Mouse (Mus musculus): Measurements from ENCODE around the gene Frs2. TPM values are rescaled to one million over a fixed set of nuclear protein-coding genes. Genes with fewer than 3 reads are reported as not detected.

Gene Frs2
- polyA plus RNA-seq, 1 experiment from 2014 or later, result 21.4 TPM

- WGBS, result 91% methylated on average over 3 of the region's 3 CpGs
- 0 out of 2 replicates have a peak, but pooled peaks cover 4% of the 10 kb centered on the region for H3K36me3 ChIP-seq
- H3K27ac ChIP-seq, result no peak overlapping the region
- no peak overlapping the region for H3K4me3 ChIP-seq
- no peaks in the 10 kb centered on the region for H3K27me3 ChIP-seq (ENCODE audit: insufficient read depth, poor library complexity, severe bottlenecking)
- no peaks in the 10 kb centered on the region for H3K9me3 ChIP-seq
- DNase-seq (ENCODE audit: low spot score), result no peak
- peaks cover 24% of the 10 kb centered on the region for H3K4me1 ChIP-seq (replicated peaks)
Measured at GRCm38 (mm10) chr10:117115652-117116051, 32.7 kb downstream of the Frs2 start.

GRCm38 (mm10) chr10:117112545-117112944 lies 35.8 kb downstream of the Frs2 start:
- Histone ChIP-seq H3K9me3 (no peaks in the 10 kb centered on the region), H3K27me3 (ENCODE audit: insufficient read depth, poor library complexity, severe bottlenecking) (no peaks in the 10 kb centered on the region), H3K4me1 (replicated peaks) (peaks cover 30% of the 10 kb centered on the region), H3K4me3 (no peak overlapping the region), H3K36me3 (no peaks in the 10 kb centered on the region), H3K27ac (no peak overlapping the region; the same call in 1 of the 2 replicates)
- no peak for DNase-seq (ENCODE audit: low spot score)
- 42% methylated on average over 2 of the region's 2 CpGs for WGBS

- peak overlapping the region; percentile 16; the same call in 1 of the 2 replicates for H3K27ac ChIP-seq
- H3K9me3 ChIP-seq, result no peaks in the 10 kb centered on the region
- peak; percentile 17 for DNase-seq (ENCODE audit: low spot score)
- no peak overlapping the region for H3K4me3 ChIP-seq
- H3K36me3 ChIP-seq, result no peaks in the 10 kb centered on the region
- 64% methylated on average over 7 of the region's 7 CpGs for WGBS
- H3K4me1 ChIP-seq (replicated peaks), result peaks cover 36% of the 10 kb centered on the region
- no peaks in the 10 kb centered on the region for H3K27me3 ChIP-seq (ENCODE audit: insufficient read depth, poor library complexity, severe bottlenecking)
Measured at GRCm38 (mm10) chr10:117111455-117111854, 36.9 kb downstream of the Frs2 start.

GRCm38 (mm10) chr10:117110271-117110670 lies 38.1 kb downstream of the Frs2 start:
- H3K9me3 ChIP-seq, result no peaks in the 10 kb centered on the region
- no peak overlapping the region for H3K4me3 ChIP-seq
- H3K4me1 ChIP-seq (replicated peaks), result peaks cover 45% of the 10 kb centered on the region
- H3K36me3 ChIP-seq, result no peaks in the 10 kb centered on the region
- no peak for DNase-seq (ENCODE audit: low spot score)
- H3K27me3 ChIP-seq (ENCODE audit: insufficient read depth, poor library complexity, severe bottlenecking), result no peaks in the 10 kb centered on the region
- H3K27ac ChIP-seq, result no peak overlapping the region
- WGBS, result 76% methylated on average over 3 of the region's 3 CpGs

GRCm38 (mm10) chr10:117106686-117107085 lies 41.6 kb downstream of the Frs2 start:
- H3K4me3 ChIP-seq, result no peak overlapping the region
- H3K9me3 ChIP-seq, result no peaks in the 10 kb centered on the region
- DNase-seq (ENCODE audit: low spot score), result no peak
- no peaks in the 10 kb centered on the region for H3K36me3 ChIP-seq
- H3K27me3 ChIP-seq (ENCODE audit: insufficient read depth, poor library complexity, severe bottlenecking), result no peaks in the 10 kb centered on the region
- peaks cover 30% of the 10 kb centered on the region for H3K4me1 ChIP-seq (replicated peaks)
- H3K27ac ChIP-seq, result peak overlapping the region; percentile 59
- WGBS, result 29% methylated on average over 3 of the region's 3 CpGs

- H3K9me3 ChIP-seq, result no peaks in the 10 kb centered on the region
- peaks cover 26% of the 10 kb centered on the region for H3K4me1 ChIP-seq (replicated peaks)
- peak overlapping the region; percentile 59 for H3K27ac ChIP-seq
- DNase-seq (ENCODE audit: low spot score), result no peak
- no peaks in the 10 kb centered on the region for H3K27me3 ChIP-seq (ENCODE audit: insufficient read depth, poor library complexity, severe bottlenecking)
- no peaks in the 10 kb centered on the region for H3K36me3 ChIP-seq
- WGBS, result 15% methylated on average over 4 of the region's 4 CpGs
- no peak overlapping the region for H3K4me3 ChIP-seq
Measured at GRCm38 (mm10) chr10:117106244-117106643, 42.1 kb downstream of the Frs2 start.

- DNase-seq (ENCODE audit: low spot score), result no peak
- 79% methylated on average over 4 of the region's 4 CpGs for WGBS
- Histone ChIP-seq H3K36me3 (peaks cover 3% of the 10 kb centered on the region; the same call in 1 of the 2 replicates), H3K27me3 (ENCODE audit: insufficient read depth, poor library complexity, severe bottlenecking) (no peaks in the 10 kb centered on the region), H3K4me3 (no peak overlapping the region), H3K27ac (0 out of 2 replicates have a peak overlapping the region, but pooled peaks have one; percentile 3), H3K9me3 (no peaks in the 10 kb centered on the region), H3K4me1 (replicated peaks) (peaks cover 20% of the 10 kb centered on the region)
Measured at GRCm38 (mm10) chr10:117105015-117105414, 43.3 kb downstream of the Frs2 start.

- H3K9me3 ChIP-seq, result no peaks in the 10 kb centered on the region
Measured at GRCm38 (mm10) chr10:117103854-117104598, 44.3 kb downstream of the Frs2 start.

GRCm38 (mm10) chr10:117100175-117100574 lies 48.2 kb downstream of the Frs2 start:
- H3K27me3 ChIP-seq (ENCODE audit: insufficient read depth, poor library complexity, severe bottlenecking), result no peaks in the 10 kb centered on the region

More at GRCm38 (mm10) chr10:117103854-117104598, 44.3 kb downstream of the Frs2 start:
- Histone ChIP-seq H3K4me1 (replicated peaks) (peaks cover 27% of the 10 kb centered on the region), H3K36me3 (peaks cover 3% of the 10 kb centered on the region; the same call in 1 of the 2 replicates), H3K27me3 (ENCODE audit: insufficient read depth, poor library complexity, severe bottlenecking) (no peaks in the 10 kb centered on the region), H3K4me3 (no peak overlapping the region), H3K27ac (no peak overlapping the region)
- no peak for DNase-seq (ENCODE audit: low spot score)

GRCm38 (mm10) chr10:117097116-117097698 lies 51.1 kb downstream of the Frs2 start:
- no peak for DNase-seq (ENCODE audit: low spot score)
- Histone ChIP-seq H3K36me3 (peaks cover 17% of the 10 kb centered on the region), H3K4me1 (replicated peaks) (peaks cover 39% of the 10 kb centered on the region), H3K27ac (peak overlapping the region; percentile 54; the same call in 1 of the 2 replicates), H3K4me3 (no peak overlapping the region), H3K27me3 (ENCODE audit: insufficient read depth, poor library complexity, severe bottlenecking) (no peaks in the 10 kb centered on the region), H3K9me3 (no peaks in the 10 kb centered on the region)
- 64% methylated on average over 2 of the region's 2 CpGs for WGBS

More at GRCm38 (mm10) chr10:117100175-117100574, 48.2 kb downstream of the Frs2 start:
- 72% methylated on average over 5 of the region's 5 CpGs for WGBS
- Histone ChIP-seq H3K36me3 (peaks cover 11% of the 10 kb centered on the region), H3K4me3 (no peak overlapping the region), H3K4me1 (replicated peaks) (peaks cover 22% of the 10 kb centered on the region), H3K27ac (no peak overlapping the region), H3K9me3 (no peaks in the 10 kb centered on the region)
- no peak for DNase-seq (ENCODE audit: low spot score)

- Histone ChIP-seq H3K27ac (no peak overlapping the region; the same call in 1 of the 2 replicates), H3K4me3 (no peak overlapping the region)
Measured at GRCm38 (mm10) chr10:117096096-117096495, 52.2 kb downstream of the Frs2 start.

GRCm38 (mm10) chr10:117094504-117095329 lies 53.6 kb downstream of the Frs2 start:
- peak; percentile 76 for DNase-seq (ENCODE audit: low spot score)
- Histone ChIP-seq H3K27ac (peak overlapping the region; percentile 86), H3K9me3 (no peaks in the 10 kb centered on the region), H3K36me3 (peaks cover 20% of the 10 kb centered on the region; the same call in 1 of the 2 replicates), H3K4me3 (peak overlapping the region; percentile 16; the same call in 1 of the 2 replicates), H3K4me1 (replicated peaks) (peaks cover 39% of the 10 kb centered on the region), H3K27me3 (ENCODE audit: insufficient read depth, poor library complexity, severe bottlenecking) (no peaks in the 10 kb centered on the region)
- 36% methylated on average over 15 of the region's 15 CpGs for WGBS

More at GRCm38 (mm10) chr10:117096096-117096495, 52.2 kb downstream of the Frs2 start:
- no peaks in the 10 kb centered on the region for H3K9me3 ChIP-seq
- peaks cover 39% of the 10 kb centered on the region for H3K4me1 ChIP-seq (replicated peaks)
- peaks cover 21% of the 10 kb centered on the region for H3K36me3 ChIP-seq
- WGBS, result 88% methylated on average over 6 of the region's 6 CpGs
- no peak for DNase-seq (ENCODE audit: low spot score)
- H3K27me3 ChIP-seq (ENCODE audit: insufficient read depth, poor library complexity, severe bottlenecking), result no peaks in the 10 kb centered on the region
